Mouse (Mus musculus): Measurements from ENCODE around the gene Gpc5. TPM values are rescaled to one million over a fixed set of nuclear protein-coding genes. Genes with fewer than 3 reads are reported as not detected.

Gpc5 gene
- polyA plus RNA-seq, 1 experiment from 2014 or later, result 0.07 TPM

GRCm38 (mm10) chr14:115092952-115093351 is 937 bp downstream of the Gpc5 start:
- ATAC-seq (ENCODE audit: low FRiP score, low TSS enrichment) (no peak), DNase-seq (ENCODE audit: low spot score) (no peak)
- H3K4me3 ChIP-seq (ENCODE audit: low read depth, low read length), result no peak overlapping the region
- no peaks in the 10 kb centered on the region for H3K4me1 ChIP-seq (replicated peaks; ENCODE audit: control insufficient read depth, insufficient read depth)
- no peaks in the 10 kb centered on the region for H3K36me3 ChIP-seq (ENCODE audit: control insufficient read depth, insufficient read depth, low read length)
- H3K27ac ChIP-seq (replicated peaks), result no peak overlapping the region
- 27% methylated on average over 6 of the region's 6 CpGs for WGBS
- TF ChIP-seq CTCF (IDR thresholded peaks at IDR 0.05; ENCODE audit: low read depth) (no peak), EP300 (optimal IDR thresholded peaks at IDR 0.05) (no peak)
- H3K9me3 ChIP-seq (ENCODE audit: control insufficient read depth, low read length), result no peaks in the 10 kb centered on the region
- H3K9ac ChIP-seq (ENCODE audit: low read length), result no peak overlapping the region
- 0 out of 2 replicates have a peak, but pooled peaks cover 2% of the 10 kb centered on the region for H3K27me3 ChIP-seq (ENCODE audit: control insufficient read depth, insufficient read depth, low read length)
- peak overlapping the region; percentile 80 for H3K4me2 ChIP-seq (replicated peaks; ENCODE audit: low read depth)

- ATAC-seq (ENCODE audit: low FRiP score, low TSS enrichment) (no peak), DNase-seq (ENCODE audit: low spot score) (no peak)
- H3K4me2 ChIP-seq (replicated peaks; ENCODE audit: low read depth), result no peak overlapping the region
- H3K27me3 ChIP-seq (ENCODE audit: control insufficient read depth, insufficient read depth, low read length), result no peaks in the 10 kb centered on the region
- no peak overlapping the region for H3K9ac ChIP-seq (ENCODE audit: low read length)
- no peaks in the 10 kb centered on the region for H3K36me3 ChIP-seq (ENCODE audit: control insufficient read depth, insufficient read depth, low read length)
- no peaks in the 10 kb centered on the region for H3K9me3 ChIP-seq (ENCODE audit: control insufficient read depth, low read length)
- no peak for TF ChIP-seq CTCF (IDR thresholded peaks at IDR 0.05; ENCODE audit: low read depth)
- TF ChIP-seq EP300 (optimal IDR thresholded peaks at IDR 0.05), result no peak
- H3K4me1 ChIP-seq (replicated peaks; ENCODE audit: control insufficient read depth, insufficient read depth), result no peaks in the 10 kb centered on the region
- H3K27ac ChIP-seq (replicated peaks), result no peak overlapping the region
- no peak overlapping the region for H3K4me3 ChIP-seq (ENCODE audit: low read depth, low read length)
- WGBS, result 80% methylated on average over 9 of the region's 9 CpGs
Observed at GRCm38 (mm10) chr14:115100617-115101299, 8.7 kb downstream of the Gpc5 start.

- TF ChIP-seq EP300 (optimal IDR thresholded peaks at IDR 0.05), result no peak
- no peak for TF ChIP-seq CTCF (IDR thresholded peaks at IDR 0.05; ENCODE audit: low read depth)
- ATAC-seq (ENCODE audit: low FRiP score, low TSS enrichment) (no peak), DNase-seq (ENCODE audit: low spot score) (no peak)
- H3K27me3 ChIP-seq (ENCODE audit: control insufficient read depth, insufficient read depth, low read length), result no peaks in the 10 kb centered on the region
- no peak overlapping the region for H3K9ac ChIP-seq (ENCODE audit: low read length)
- no peaks in the 10 kb centered on the region for H3K9me3 ChIP-seq (ENCODE audit: control insufficient read depth, low read length)
- no peaks in the 10 kb centered on the region for H3K4me1 ChIP-seq (replicated peaks; ENCODE audit: control insufficient read depth, insufficient read depth)
- H3K4me2 ChIP-seq (replicated peaks; ENCODE audit: low read depth), result no peak overlapping the region
- no peak overlapping the region for H3K4me3 ChIP-seq (ENCODE audit: low read depth, low read length)
- no peak overlapping the region for H3K27ac ChIP-seq (replicated peaks)
- no peaks in the 10 kb centered on the region for H3K36me3 ChIP-seq (ENCODE audit: control insufficient read depth, insufficient read depth, low read length)
Observed at GRCm38 (mm10) chr14:115106326-115106725, 14.3 kb downstream of the Gpc5 start.

- H3K4me2 ChIP-seq (replicated peaks; ENCODE audit: low read depth), result no peak overlapping the region
- WGBS, result 54% methylated on average over 2 of the region's 2 CpGs
- DNase-seq (ENCODE audit: low spot score) (no peak), ATAC-seq (ENCODE audit: low FRiP score, low TSS enrichment) (no peak)
- no peaks in the 10 kb centered on the region for H3K4me1 ChIP-seq (replicated peaks; ENCODE audit: control insufficient read depth, insufficient read depth)
- no peaks in the 10 kb centered on the region for H3K36me3 ChIP-seq (ENCODE audit: control insufficient read depth, insufficient read depth, low read length)
- no peak overlapping the region for H3K9ac ChIP-seq (ENCODE audit: low read length)
- no peak for TF ChIP-seq CTCF (IDR thresholded peaks at IDR 0.05; ENCODE audit: low read depth)
- TF ChIP-seq EP300 (optimal IDR thresholded peaks at IDR 0.05), result no peak
- H3K27ac ChIP-seq (replicated peaks), result no peak overlapping the region
- H3K9me3 ChIP-seq (ENCODE audit: control insufficient read depth, low read length), result no peaks in the 10 kb centered on the region
- no peak overlapping the region for H3K4me3 ChIP-seq (ENCODE audit: low read depth, low read length)
- H3K27me3 ChIP-seq (ENCODE audit: control insufficient read depth, insufficient read depth, low read length), result no peaks in the 10 kb centered on the region
Observed at GRCm38 (mm10) chr14:115107467-115107866, 15.5 kb downstream of the Gpc5 start.

GRCm38 (mm10) chr14:115118626-115119025 is 26.6 kb downstream of the Gpc5 start:
- 56% methylated on average over 9 of the region's 9 CpGs for WGBS
- TF ChIP-seq EP300 (optimal IDR thresholded peaks at IDR 0.05) (no peak), CTCF (IDR thresholded peaks at IDR 0.05; ENCODE audit: low read depth) (no peak)
- Histone ChIP-seq H3K27ac (replicated peaks) (no peak overlapping the region), H3K9me3 (ENCODE audit: control insufficient read depth, low read length) (no peaks in the 10 kb centered on the region), H3K9ac (ENCODE audit: low read length) (no peak overlapping the region), H3K4me1 (replicated peaks; ENCODE audit: control insufficient read depth, insufficient read depth) (no peaks in the 10 kb centered on the region), H3K27me3 (ENCODE audit: control insufficient read depth, insufficient read depth, low read length) (no peaks in the 10 kb centered on the region), H3K4me2 (replicated peaks; ENCODE audit: low read depth) (no peak overlapping the region), H3K4me3 (ENCODE audit: low read depth, low read length) (no peak overlapping the region), H3K36me3 (ENCODE audit: control insufficient read depth, insufficient read depth, low read length) (no peaks in the 10 kb centered on the region)
- DNase-seq (ENCODE audit: low spot score) (no peak), ATAC-seq (ENCODE audit: low FRiP score, low TSS enrichment) (no peak)

- Histone ChIP-seq H3K27me3 (ENCODE audit: control insufficient read depth, insufficient read depth, low read length) (no peaks in the 10 kb centered on the region), H3K36me3 (ENCODE audit: control insufficient read depth, insufficient read depth, low read length) (no peaks in the 10 kb centered on the region), H3K4me3 (ENCODE audit: low read depth, low read length) (no peak overlapping the region), H3K4me2 (replicated peaks; ENCODE audit: low read depth) (no peak overlapping the region), H3K9me3 (ENCODE audit: control insufficient read depth, low read length) (no peaks in the 10 kb centered on the region), H3K9ac (ENCODE audit: low read length) (no peak overlapping the region), H3K27ac (replicated peaks) (no peak overlapping the region), H3K4me1 (replicated peaks; ENCODE audit: control insufficient read depth, insufficient read depth) (no peaks in the 10 kb centered on the region)
- DNase-seq (ENCODE audit: low spot score) (no peak), ATAC-seq (ENCODE audit: low FRiP score, low TSS enrichment) (no peak)
- TF ChIP-seq CTCF (IDR thresholded peaks at IDR 0.05; ENCODE audit: low read depth), result no peak
- TF ChIP-seq EP300 (optimal IDR thresholded peaks at IDR 0.05), result no peak
- 79% methylated on average over 3 of the region's 3 CpGs for WGBS
Observed at GRCm38 (mm10) chr14:115148821-115149220, 56.8 kb downstream of the Gpc5 start.
